Mouse (Mus musculus): ENCODE results near the gene Vmn1r101.
"Not testable (repeated sequence)": the region's sequence is repeated elsewhere in the genome, so short reads cannot be mapped to it uniquely, and the experiment has no call there.

Gene Vmn1r101

DNA sequence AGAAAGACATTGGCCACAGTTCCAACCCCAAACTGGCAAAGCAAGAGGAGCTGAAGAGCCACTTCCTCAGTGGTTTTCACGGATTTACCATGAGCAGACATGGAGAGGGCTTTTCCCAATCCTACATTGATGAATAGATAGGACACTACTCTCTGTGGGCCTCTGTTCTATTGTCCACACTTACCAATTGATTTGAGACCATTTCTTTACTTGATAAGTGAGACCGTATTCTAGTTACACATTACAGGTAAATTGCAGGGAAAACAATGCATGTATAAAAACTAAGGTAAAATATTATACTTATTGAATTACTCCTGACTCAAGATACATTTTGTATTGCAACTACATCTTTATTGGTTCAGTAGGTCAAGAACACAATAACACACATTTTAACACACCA is at the start of gene Vmn1r101:
Vmn1r101 (minus strand) TSS at position 101 of the 400 bp plus-strand sequence.
- not testable (repeated sequence) for DNase-seq (ENCODE audit: low spot score)

DNA sequence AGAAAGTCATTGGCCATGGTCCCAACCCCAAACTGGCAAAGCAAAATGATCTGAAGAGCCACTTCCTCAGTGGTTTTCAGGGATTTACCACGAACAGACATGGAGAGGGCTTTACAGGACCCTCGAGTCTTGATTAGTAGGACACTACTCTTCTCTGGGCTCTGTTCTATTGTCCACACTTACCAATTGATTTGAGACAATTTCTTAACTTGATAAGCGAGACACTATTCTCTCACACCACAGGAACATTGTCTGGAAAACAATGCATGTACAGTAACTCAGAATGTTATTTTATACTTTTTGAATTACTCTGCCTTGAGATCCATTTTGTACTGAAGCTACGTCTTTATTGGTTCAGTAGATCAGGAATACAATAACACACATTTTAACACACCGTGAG is 32.4 kb upstream of the Vmn1r101 start, which contains the start of gene Gm10670:
Gm10670 (minus strand) TSS at position 101 of the 400 bp plus-strand sequence.
- DNase-seq (ENCODE audit: low spot score): not testable (repeated sequence)

DNA sequence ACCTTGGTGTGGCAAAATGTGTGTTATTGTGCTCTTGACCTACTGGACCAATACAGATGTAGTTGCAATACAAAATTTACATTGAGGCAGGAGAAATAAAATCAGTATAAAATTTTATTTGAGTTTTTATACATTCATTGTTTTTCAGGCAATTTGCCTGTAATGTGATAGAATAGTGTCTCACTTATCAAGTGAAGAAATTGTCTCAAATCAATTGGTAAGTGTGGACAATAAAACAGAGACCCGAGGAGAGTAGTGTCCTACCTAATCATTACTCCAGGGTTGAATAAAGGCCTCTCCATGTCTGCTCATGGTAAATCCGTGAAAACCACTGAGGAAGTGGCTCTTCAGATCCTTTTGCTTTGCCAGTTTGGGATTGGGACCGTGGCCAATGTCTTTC is 24.8 kb downstream of the Vmn1r101 start, which contains the start of gene Vmn1r100:
Vmn1r100 (plus strand) TSS at position 301 of the 400 bp plus-strand sequence.
- DNase-seq (ENCODE audit: low spot score): not testable (repeated sequence)
